Mouse (Mus musculus): Measurements from ENCODE around the gene Snx29.

GRCm38 (mm10) chr16:11754136-11754535 lies 431.4 kb downstream of the Snx29 start:
- TF ChIP-seq CTCF (conservative IDR thresholded peaks at IDR 0.05; ENCODE audit: low read length) (no peak), NANOG (IDR thresholded peaks at IDR 0.05; ENCODE audit: borderline replicate concordance, low read length) (no peak), POU5F1 (IDR thresholded peaks at IDR 0.05; ENCODE audit: borderline replicate concordance, low read length) (no peak)

All from E14TG2a.4 (cell line).